Mouse (Mus musculus) cortical plate, adult 2 months (tissue): ENCODE results near the gene Hecw2.

Source experiments
- CTCF ChIP-seq: fragments of 200-500 bp; IDR thresholded peaks from 2 replicates; pipeline ENCODE4 v1.5.1; 2011; ENCODE audit warnings: mild to moderate bottlenecking, control low read depth, low read length; ENCODE audit not compliant: insufficient read depth; ENCODE audit errors: extremely low read depth
- POLR2A ChIP-seq: fragments of 200-500 bp; IDR thresholded peaks from 2 replicates; pipeline ENCODE4 v1.6.1; 2011; ENCODE audit warnings: mild to moderate bottlenecking, low read length, control low read depth; ENCODE audit not compliant: insufficient read depth; ENCODE audit errors: extremely low read depth

DNA sequence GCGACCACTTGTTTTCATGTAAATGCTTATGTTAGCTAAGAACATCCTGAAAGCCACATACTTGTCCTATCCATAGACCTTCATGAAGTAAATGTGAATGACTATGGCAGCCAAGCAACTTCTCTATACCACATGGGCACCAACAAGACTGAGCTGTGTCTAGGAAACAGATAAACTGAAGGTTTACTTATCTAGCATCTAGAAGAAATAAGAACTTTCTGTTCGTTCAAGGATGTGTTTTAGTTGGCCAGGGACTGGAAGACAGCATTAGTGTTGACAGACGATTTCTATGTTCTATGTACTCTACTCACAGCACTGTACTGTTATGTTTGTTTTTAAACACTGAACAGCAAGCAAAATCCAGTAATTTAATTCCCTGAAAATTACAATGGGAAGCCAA, 412.9 kb downstream of the Hecw2 start:
- TF ChIP-seq POLR2A (no peak), CTCF (no peak)
